Comparison of ENCODE assay signal across 8 mouse cellular contexts in the genomic region with DNA sequence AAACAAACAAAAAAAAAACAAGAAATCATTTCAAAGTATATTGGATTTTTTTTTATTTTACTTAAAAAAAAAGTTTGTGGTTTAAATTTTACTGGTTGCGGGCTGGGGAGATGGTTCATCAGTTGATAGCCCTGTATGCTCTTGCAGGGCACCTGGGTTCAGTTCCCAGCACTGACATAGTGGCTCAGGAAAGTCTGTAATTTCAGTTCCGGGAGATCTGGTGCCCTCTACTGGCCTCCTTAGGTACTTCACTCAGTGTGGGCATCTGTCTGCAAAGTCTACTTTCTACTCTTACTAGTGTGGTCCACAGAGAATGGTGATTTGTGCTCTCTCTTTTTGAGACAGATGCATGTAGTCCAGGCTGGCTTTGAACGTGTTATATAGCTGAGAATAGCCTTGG. TPM values are rescaled to one million over a fixed set of nuclear protein-coding genes. Genes with fewer than 3 reads are reported as not detected.
DNase-seq lines count a peak whose midpoint lies in the region; ATAC-seq and TF ChIP-seq lines count a peak whose summit lies in the region.

No protein-coding gene starts in this region.

- H3K4me3 ChIP-seq in kidney, adult 2 months (ENCODE audit: insufficient read depth, low read depth, low read length): no peak overlapping the region
- H3K4me3 ChIP-seq in kidney, embryonic 15.5 days (replicated peaks): no peak overlapping the region

- no peaks in the 10 kb centered on the region for H3K27me3 ChIP-seq in kidney, adult 2 months (replicated peaks; ENCODE audit: control insufficient read depth, insufficient read depth, low read length)
- no peaks in the 10 kb centered on the region for H3K27me3 ChIP-seq in kidney, embryonic 15.5 days

- peak; percentile 39 for TF ChIP-seq CTCF in kidney, adult 2 months (conservative IDR thresholded peaks at IDR 0.05; ENCODE audit: insufficient read depth, insufficient read length, low read depth, low read length)

- H3K9me3 ChIP-seq in kidney, embryonic 15.5 days (replicated peaks): 0 out of 2 replicates have a peak, but pooled peaks cover 5% of the 10 kb centered on the region

- peaks cover 4% of the 10 kb centered on the region; the same call in 1 of the 2 replicates for H3K4me1 ChIP-seq in kidney, adult 2 months (ENCODE audit: control insufficient read depth, insufficient read depth, low read length)
- H3K4me1 ChIP-seq in kidney, embryonic 15.5 days: peaks cover 10% of the 10 kb centered on the region

- WGBS in kidney, adult 2 months: 82% methylated on average over 3 of the region's 3 CpGs
- WGBS in kidney, embryonic 15.5 days: 88% methylated on average over 3 of the region's 3 CpGs

- no peak overlapping the region for H3K27ac ChIP-seq in kidney, adult 2 months (ENCODE audit: insufficient read depth, low read depth, low read length)
- H3K27ac ChIP-seq in kidney, embryonic 15.5 days: no peak overlapping the region

- H3K36me3 ChIP-seq in kidney, adult 2 months (ENCODE audit: control insufficient read depth, insufficient read depth, low read length): no peaks in the 10 kb centered on the region
- H3K36me3 ChIP-seq in kidney, embryonic 15.5 days: peaks cover 5% of the 10 kb centered on the region; the same call in 1 of the 2 replicates

- TF ChIP-seq POLR2A in kidney, adult 2 months (IDR thresholded peaks at IDR 0.05; ENCODE audit: low read depth, low read length): no peak

- H3K9ac ChIP-seq in kidney, embryonic 15.5 days: no peak overlapping the region

- ATAC-seq in kidney, embryonic 15.5 days (replicated peaks; ENCODE audit: low FRiP score): no peak
- peak; percentile 71 for ATAC-seq in megakaryocyte progenitor cell, adult 5-6 weeks (replicated peaks; ENCODE audit: poor library complexity)
- no peak for ATAC-seq in inflammation-experienced regulatory T-cells, adult 6 months

- DNase-seq in kidney, adult 2 months: peak; percentile 51
- peak; percentile 54 to 66 for DNase-seq in CD8-positive naive resting alpha-beta T cell, adult 2 months (ENCODE audit: low read depth in 2 of 2, low spot score in 2 of 2)
- peak; percentile 23 for DNase-seq in adipocyte (ENCODE audit: low spot score)
- no peak for DNase-seq in ovary, adult 18-20 months (ENCODE audit: low spot score)
- DNase-seq in right cerebral cortex, adult 2 months (ENCODE audit: low spot score in 2 of 2): no peak

- H3K4me2 ChIP-seq in kidney, embryonic 15.5 days: no peak overlapping the region

RNA-seq across cellular contexts. Expression of a gene that starts 7.4 kb away (rescaled TPM):
- 1.9 and 4.8 TPM in 2 replicates for polyA plus RNA-seq in kidney, adult 2 months (2012; rRNA removed)
- polyA plus RNA-seq in kidney, embryonic 15.5 days (2015; fragmentation: Nextera tagmentation; extraction: Ambion mirVana): 145 and 164 TPM in 2 replicates
- total RNA-seq in megakaryocyte progenitor cell, adult 5-6 weeks (2015): 0.25 and 0.68 TPM in 2 replicates
- 2.8 and 4.7 TPM in 2 replicates for total RNA-seq in megakaryocyte progenitor cell, adult 5-6 weeks (2017)
- polyA plus RNA-seq in inflammation-experienced regulatory T-cells, adult 6 months (2017; shearing (Covaris generic)): 1 to 10 TPM in 2 of 3 experiments, not detected in 1; 1.6 to 3.8 TPM

RNA-seq across cellular contexts. Expression of a gene that starts 12.9 kb away (rescaled TPM):
- polyA plus RNA-seq in kidney, adult 2 months (2012; rRNA removed): 65.1 and 65.2 TPM in 2 replicates
- polyA plus RNA-seq in kidney, embryonic 15.5 days (2015; fragmentation: Nextera tagmentation; extraction: Ambion mirVana): 15.1 and 18.7 TPM in 2 replicates
- 30.2 and 33.4 TPM in 2 replicates for total RNA-seq in megakaryocyte progenitor cell, adult 5-6 weeks (2015)
- total RNA-seq in megakaryocyte progenitor cell, adult 5-6 weeks (2017): 21.0 and 24.0 TPM in 2 replicates
- polyA plus RNA-seq in inflammation-experienced regulatory T-cells, adult 6 months (2017; shearing (Covaris generic)): 10 to 100 TPM in 2 of 3 experiments, 1 to 10 TPM in 1; 7.5 to 12.9 (median 11.8) TPM

Comparison
In these comparisons a context has a peak if more than half of its experiments do, and no peak if none do; other contexts are left out.
1. RNA of a gene that starts 7.4 kb away (polyA plus RNA-seq): 145 to 164 TPM in kidney, embryonic 15.5 days; 1.9 to 4.8 TPM in kidney, adult 2 months and 1.6 to 3.8 TPM in inflammation-experienced regulatory T-cells, adult 6 months; every median in the first group is over 10 times any median in the second.
2. DNase-seq: peak in kidney, adult 2 months (single experiment), CD8-positive naive resting alpha-beta T cell, adult 2 months (2 of 2) and adipocyte (single experiment); none in ovary, adult 18-20 months (single experiment) and right cerebral cortex, adult 2 months (0 of 2).